Mouse (Mus musculus): ENCODE results near the gene Olfr568. TPM values are rescaled to one million over a fixed set of nuclear protein-coding genes. Genes with fewer than 3 reads are reported as not detected.

The Olfr568 gene
- polyA plus RNA-seq, 1 experiment: 0.59 TPM

GRCm38 (mm10) chr7:102919632-102920031 is 42.7 kb downstream of the Olfr568 start:
- TF ChIP-seq POLR2A (IDR thresholded peaks at IDR 0.05; ENCODE audit: control insufficient read depth, low read depth, low read length) (no peak), CTCF (IDR thresholded peaks at IDR 0.05; ENCODE audit: control insufficient read depth, insufficient read depth, insufficient replicate concordance, low read depth, low read length) (no peak)
- no peaks in the 10 kb centered on the region for H3K4me1 ChIP-seq (ENCODE audit: control insufficient read depth, insufficient read depth, low read length)
- H3K27ac ChIP-seq (ENCODE audit: control insufficient read depth, insufficient read depth, low read depth, low read length): no peak overlapping the region
- H3K36me3 ChIP-seq (ENCODE audit: control insufficient read depth, insufficient read depth, low read length): no peaks in the 10 kb centered on the region
- no peaks in the 10 kb centered on the region for H3K27me3 ChIP-seq (ENCODE audit: control insufficient read depth, insufficient read depth, low read length)
- H3K4me3 ChIP-seq (ENCODE audit: control insufficient read depth, low read depth, low read length): no peak overlapping the region

GRCm38 (mm10) chr7:102924109-102924508 is 47.2 kb downstream of the Olfr568 start, which contains the start of gene Olfr572:
Olfr572 (plus strand) TSS chr7:102924409.
- Histone ChIP-seq H3K36me3 (ENCODE audit: control insufficient read depth, insufficient read depth, low read length) (no peaks in the 10 kb centered on the region), H3K4me3 (ENCODE audit: control insufficient read depth, low read depth, low read length) (no peak within 1 kb of the TSS), H3K27me3 (ENCODE audit: control insufficient read depth, insufficient read depth, low read length) (no peaks in the 10 kb centered on the region), H3K4me1 (ENCODE audit: control insufficient read depth, insufficient read depth, low read length) (no peaks in the 10 kb centered on the region), H3K27ac (ENCODE audit: control insufficient read depth, insufficient read depth, low read depth, low read length) (no peak within 1 kb of the TSS)
- TF ChIP-seq POLR2A (IDR thresholded peaks at IDR 0.05; ENCODE audit: control insufficient read depth, low read depth, low read length): no peak
- TF ChIP-seq CTCF (IDR thresholded peaks at IDR 0.05; ENCODE audit: control insufficient read depth, insufficient read depth, insufficient replicate concordance, low read depth, low read length): no peak

DNA sequence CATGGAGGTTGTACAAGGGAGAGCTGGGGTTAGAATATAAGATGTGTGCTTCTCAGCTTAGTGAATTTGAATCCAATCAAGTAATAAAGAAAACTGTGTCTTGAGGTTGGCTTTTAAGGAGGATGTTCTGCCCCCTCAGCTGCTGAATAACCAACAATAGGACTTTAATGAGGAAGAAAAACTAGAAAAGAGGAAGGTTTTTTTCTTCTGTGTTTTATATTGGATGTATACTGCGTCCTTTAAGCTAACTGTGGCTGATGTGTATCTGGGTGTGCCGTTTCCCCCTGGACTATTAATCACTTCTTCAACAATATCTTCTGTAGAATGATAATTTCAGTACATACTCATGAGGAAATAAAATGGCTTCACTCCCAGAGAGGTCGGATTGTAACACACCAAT is 50.2 kb downstream of the Olfr568 start:
- no peak for TF ChIP-seq CTCF (IDR thresholded peaks at IDR 0.05; ENCODE audit: control insufficient read depth, insufficient read depth, insufficient replicate concordance, low read depth, low read length)
- no peak for TF ChIP-seq POLR2A (IDR thresholded peaks at IDR 0.05; ENCODE audit: control insufficient read depth, low read depth, low read length)
- Histone ChIP-seq H3K4me1 (ENCODE audit: control insufficient read depth, insufficient read depth, low read length) (no peaks in the 10 kb centered on the region), H3K36me3 (ENCODE audit: control insufficient read depth, insufficient read depth, low read length) (no peaks in the 10 kb centered on the region), H3K4me3 (ENCODE audit: control insufficient read depth, low read depth, low read length) (no peak overlapping the region), H3K27ac (ENCODE audit: control insufficient read depth, insufficient read depth, low read depth, low read length) (no peak overlapping the region), H3K27me3 (ENCODE audit: control insufficient read depth, insufficient read depth, low read length) (no peaks in the 10 kb centered on the region)

Other genes starting within 250 kb of the Olfr568 start
- 0.14 and 0.26 TPM in 2 replicates for gene Olfr554, start 238.7 kb upstream of the Olfr568 start, polyA plus RNA-seq (2012; rRNA removed)
- gene Olfr555, start 218.3 kb upstream of the Olfr568 start, polyA plus RNA-seq (2012; rRNA removed): not detected in 2 replicates
- not detected in 2 replicates for gene Olfr556, start 212.2 kb upstream of the Olfr568 start, polyA plus RNA-seq (2012; rRNA removed)
- 6.0 and 8.3 TPM in 2 replicates for gene Trim68, start 189.8 kb upstream of the Olfr568 start, polyA plus RNA-seq (2012; rRNA removed)
- gene Olfr557, start 181.2 kb upstream of the Olfr568 start, polyA plus RNA-seq (2012; rRNA removed): 0.10 TPM in 1 of 2 replicates, not detected in the other
- gene Olfr558, start 174.9 kb upstream of the Olfr568 start, polyA plus RNA-seq (2012; rRNA removed): 0.19 and 0.25 TPM in 2 replicates
- gene Olfr33, start 158.1 kb upstream of the Olfr568 start, polyA plus RNA-seq (2012; rRNA removed): 0.25 and 0.47 TPM in 2 replicates
- gene Olfr559, start 149.6 kb upstream of the Olfr568 start, polyA plus RNA-seq (2012; rRNA removed): not detected in 2 replicates
- gene Olfr560, start 117.8 kb upstream of the Olfr568 start, polyA plus RNA-seq (2012; rRNA removed): not detected in 2 replicates
- 1.1 and 1.3 TPM in 2 replicates for gene Olfr78, start 117.7 kb upstream of the Olfr568 start, polyA plus RNA-seq (2012; rRNA removed)
- not detected in 2 replicates for gene Olfr561, start 105.9 kb upstream of the Olfr568 start, polyA plus RNA-seq (2012; rRNA removed)
- not detected in 2 replicates for gene Olfr564, start 73.6 kb upstream of the Olfr568 start, polyA plus RNA-seq (2012; rRNA removed)
- gene Olfr566, start 18.4 kb upstream of the Olfr568 start, polyA plus RNA-seq (2012; rRNA removed): not detected in 2 replicates
- gene Olfr569, start 13.8 kb downstream of the Olfr568 start, polyA plus RNA-seq (2012; rRNA removed): not detected in 2 replicates
- gene Olfr570, start 17.5 kb downstream of the Olfr568 start, polyA plus RNA-seq (2012; rRNA removed): 0.23 TPM in 1 of 2 replicates, not detected in the other
- gene Olfr571, start 40.4 kb downstream of the Olfr568 start, polyA plus RNA-seq (2012; rRNA removed): not detected in 2 replicates
- not detected in 2 replicates for gene Olfr572, start 47.3 kb downstream of the Olfr568 start, polyA plus RNA-seq (2012; rRNA removed)
- not detected in 2 replicates for gene Olfr573-ps1, start 65.5 kb downstream of the Olfr568 start, polyA plus RNA-seq (2012; rRNA removed)
- not detected in 2 replicates for gene Olfr574, start 71.3 kb downstream of the Olfr568 start, polyA plus RNA-seq (2012; rRNA removed)
- gene Olfr575, start 81.7 kb downstream of the Olfr568 start, polyA plus RNA-seq (2012; rRNA removed): not detected in 2 replicates
- not detected in 2 replicates for gene Olfr576, start 85.5 kb downstream of the Olfr568 start, polyA plus RNA-seq (2012; rRNA removed)
- gene Olfr577, start 98.8 kb downstream of the Olfr568 start, polyA plus RNA-seq (2012; rRNA removed): not detected in 2 replicates
- not detected in 2 replicates for gene Olfr578, start 112.2 kb downstream of the Olfr568 start, polyA plus RNA-seq (2012; rRNA removed)
- gene Olfr582, start 160.9 kb downstream of the Olfr568 start, polyA plus RNA-seq (2012; rRNA removed): not detected in 2 replicates
- not detected in 2 replicates for gene Olfr583, start 174.2 kb downstream of the Olfr568 start, polyA plus RNA-seq (2012; rRNA removed)
- not detected in 2 replicates for gene Olfr584, start 204.8 kb downstream of the Olfr568 start, polyA plus RNA-seq (2012; rRNA removed)
- gene Olfr585, start 220.6 kb downstream of the Olfr568 start, polyA plus RNA-seq (2012; rRNA removed): not detected in 2 replicates
- not detected in 2 replicates for gene Olfr586, start 248.5 kb downstream of the Olfr568 start, polyA plus RNA-seq (2012; rRNA removed)